Mouse (Mus musculus) lung, postnatal 0 days (tissue): ENCODE measurements around the gene Lypd6. TPM values are rescaled to one million over a fixed set of nuclear protein-coding genes. Genes with fewer than 3 reads are reported as not detected.
A peak's percentile ranks its signal among the peaks of the same experiment; 100 is the strongest.

Experiments
- ATAC-seq: fragments of 200-750 bp; cut with Nextera tagmentation; 2 replicates; pipeline ENCODE4 v1.8.0; 2017; ENCODE audit warnings: moderate library complexity
- DNase-seq: peaks from one replicate; pipeline ENCODE4 v3.0.0-alpha.2; 2016; ENCODE audit warnings: low spot score
- H3K27ac ChIP-seq: fragments of 300-500 bp; sonication (generic); 2 replicates; pipeline ENCODE4 v1.5.1; 2014; ENCODE audit warnings: antibody characterized with exemption, mild to moderate bottlenecking, low read length, mixed read lengths
- H3K27me3 ChIP-seq: fragments of 300-500 bp; sonication (generic); replicated peaks from 2 replicates; pipeline ENCODE4 v1.6.1; 2014; ENCODE audit warnings: low read length, mixed read lengths; ENCODE audit not compliant: insufficient read depth
- H3K36me3 ChIP-seq: fragments of 300-500 bp; sonication (generic); 2 replicates; pipeline ENCODE4 v1.6.1; 2014; ENCODE audit warnings: low read length, mixed read lengths; ENCODE audit not compliant: insufficient read depth
- H3K4me1 ChIP-seq: fragments of 300-500 bp; sonication (generic); 2 replicates; pipeline ENCODE4 v1.6.1; 2014; ENCODE audit warnings: antibody characterized with exemption, low read depth, low read length, mixed read lengths; ENCODE audit not compliant: insufficient read depth
- H3K4me2 ChIP-seq: fragments of 300-500 bp; sonication (generic); replicated peaks from 2 replicates; pipeline ENCODE4 v1.6.1; 2014; ENCODE audit warnings: low read depth, mild to moderate bottlenecking, low read length, moderate library complexity, mixed read lengths
- H3K4me3 ChIP-seq: fragments of 300-500 bp; sonication (generic); 2 replicates; pipeline ENCODE4 v1.5.1; 2014; ENCODE audit warnings: low read depth, low read length
- H3K9ac ChIP-seq: fragments of 300-500 bp; sonication (generic); replicated peaks from 2 replicates; pipeline ENCODE4 v1.6.1; 2014; ENCODE audit warnings: low read depth, mild to moderate bottlenecking
- H3K9me3 ChIP-seq: fragments of 300-500 bp; sonication (generic); 2 replicates; pipeline ENCODE4 v1.6.1; 2016; ENCODE audit warnings: low read length, mixed read lengths
- CTCF ChIP-seq: IDR thresholded peaks from 2 replicates; pipeline ENCODE4 v1.5.1; 2016; ENCODE audit warnings: antibody characterized with exemption, mild to moderate bottlenecking
- EP300 ChIP-seq: IDR thresholded peaks from 2 replicates; pipeline ENCODE4 v1.6.1; 2016; ENCODE audit warnings: antibody characterized with exemption, mild to moderate bottlenecking, control low read depth
- WGBS: fragments of 180-500 bp; shearing (Covaris S2); extraction: QIAGEN DNeasy Blood & Tissue Kit; methylation state at CpG from one replicate; pipeline ENCODE4 v1.1.7; 2014; 5-methylcytosine and 5-hydroxymethylcytosine counted together
- polyA plus RNA-seq: library from polyadenylated mRNA; unstranded; fragments of >200 nt; fragmentation: Nextera tagmentation; extraction: Ambion mirVana; gene quantifications from 2 replicates; pipeline ENCODE4 v1.2.1, GENCODE M21; 2015

The Lypd6 gene
- polyA plus RNA-seq, 1 experiment from 2014 or later: 0.78 TPM

- Histone ChIP-seq H3K9me3 (no peaks in the 10 kb centered on the region), H3K27ac (no peak overlapping the region), H3K4me3 (no peak overlapping the region), H3K4me2 (no peak overlapping the region), H3K4me1 (no peaks in the 10 kb centered on the region), H3K27me3 (no peaks in the 10 kb centered on the region), H3K36me3 (no peaks in the 10 kb centered on the region), H3K9ac (no peak overlapping the region)
- DNase-seq (no peak), ATAC-seq (no peak)
- 75% methylated on average over 6 of the region's 6 CpGs for whole genome bisulfite sequencing
- TF ChIP-seq CTCF: no peak
- no peak for TF ChIP-seq EP300
Observed at GRCm38 (mm10) chr2:50143672-50144071, 77.4 kb downstream of the Lypd6 start.

- Histone ChIP-seq H3K4me1 (no peaks in the 10 kb centered on the region), H3K4me2 (no peak overlapping the region), H3K9me3 (no peaks in the 10 kb centered on the region), H3K4me3 (no peak overlapping the region), H3K9ac (no peak overlapping the region), H3K27me3 (no peaks in the 10 kb centered on the region), H3K27ac (no peak overlapping the region), H3K36me3 (no peaks in the 10 kb centered on the region)
- WGBS: 75% methylated on average over 9 of the region's 9 CpGs
- DNase-seq (no peak), ATAC-seq (no peak)
- TF ChIP-seq EP300 (no peak), CTCF (no peak)
Observed at GRCm38 (mm10) chr2:50147308-50147707, 81.1 kb downstream of the Lypd6 start.

- Histone ChIP-seq H3K27ac (no peak overlapping the region), H3K36me3 (no peaks in the 10 kb centered on the region), H3K4me2 (no peak overlapping the region), H3K27me3 (no peaks in the 10 kb centered on the region), H3K9me3 (no peaks in the 10 kb centered on the region), H3K4me1 (no peaks in the 10 kb centered on the region), H3K9ac (no peak overlapping the region), H3K4me3 (no peak overlapping the region)
- 60% methylated on average over 6 of the region's 6 CpGs for WGBS
- ATAC-seq (no peak), DNase-seq (no peak)
- TF ChIP-seq EP300: no peak
- TF ChIP-seq CTCF: no peak
Observed at GRCm38 (mm10) chr2:50149257-50150202, 83.3 kb downstream of the Lypd6 start.

- H3K27ac ChIP-seq: no peak overlapping the region
Observed at GRCm38 (mm10) chr2:50150203-50150590, 84.0 kb downstream of the Lypd6 start.

GRCm38 (mm10) chr2:50150816-50151215 is 84.6 kb downstream of the Lypd6 start:
- Histone ChIP-seq H3K9ac (no peak overlapping the region), H3K27ac (no peak overlapping the region), H3K4me1 (no peaks in the 10 kb centered on the region), H3K9me3 (no peaks in the 10 kb centered on the region), H3K4me3 (no peak overlapping the region), H3K4me2 (no peak overlapping the region), H3K27me3 (no peaks in the 10 kb centered on the region), H3K36me3 (no peaks in the 10 kb centered on the region)
- DNase-seq (no peak), ATAC-seq (no peak)
- 62% methylated on average over 5 of the region's 5 CpGs for WGBS
- TF ChIP-seq CTCF: no peak
- TF ChIP-seq EP300: no peak

More at GRCm38 (mm10) chr2:50150203-50150590, 84.0 kb downstream of the Lypd6 start:
- ATAC-seq (peak; percentile 99), DNase-seq (peak; percentile 72)
- Histone ChIP-seq H3K27me3 (no peaks in the 10 kb centered on the region), H3K4me1 (no peaks in the 10 kb centered on the region), H3K9ac (no peak overlapping the region), H3K9me3 (no peaks in the 10 kb centered on the region), H3K4me3 (no peak overlapping the region), H3K4me2 (no peak overlapping the region), H3K36me3 (no peaks in the 10 kb centered on the region)
- TF ChIP-seq EP300 (no peak), CTCF (no peak)
- 48% methylated on average over 7 of the region's 7 CpGs for WGBS

- no peaks in the 10 kb centered on the region for H3K9me3 ChIP-seq
- H3K4me1 ChIP-seq: no peaks in the 10 kb centered on the region
- no peak overlapping the region for H3K4me3 ChIP-seq
- H3K27ac ChIP-seq: no peak overlapping the region
- H3K36me3 ChIP-seq: no peaks in the 10 kb centered on the region
- no peaks in the 10 kb centered on the region for H3K27me3 ChIP-seq
- TF ChIP-seq CTCF (no peak), EP300 (no peak)
- no peak for ATAC-seq
- H3K9ac ChIP-seq: no peak overlapping the region
- 59% methylated on average over 2 of the region's 2 CpGs for WGBS
- DNase-seq: no peak
- H3K4me2 ChIP-seq: no peak overlapping the region
Observed at GRCm38 (mm10) chr2:50151401-50151800, 85.2 kb downstream of the Lypd6 start.
